Comparison of ENCODE assay signal across 12 mouse cellular contexts in the genomic region with DNA sequence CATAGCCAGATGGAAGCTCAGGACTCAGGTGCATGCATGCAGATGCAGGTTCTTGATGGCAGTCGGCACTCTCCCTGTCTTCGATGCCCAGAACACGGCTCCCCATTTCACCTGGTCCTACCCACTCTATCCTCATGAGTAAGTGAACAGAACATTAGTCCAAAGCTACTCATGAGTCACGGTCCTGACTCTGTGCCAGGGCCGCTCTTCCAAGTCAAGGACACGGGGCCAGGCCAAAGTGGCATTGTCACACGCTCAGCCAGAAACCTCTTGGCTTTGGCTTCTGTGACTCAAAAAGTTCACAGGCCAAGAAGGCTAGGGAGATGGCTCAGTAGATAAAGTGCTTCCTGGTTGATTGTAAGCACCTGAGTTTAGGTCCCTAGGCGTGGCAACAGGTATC.
DNase-seq lines count a peak whose midpoint lies in the region; ATAC-seq and TF ChIP-seq lines count a peak whose summit lies in the region.
"Had no signal": no experiment of that assay in that cellular context is flagged by ENCODE, and none has a peak within 500 bp of the region (broad histone marks: within the 10 kb centered on the region; RNA-seq: fewer than 3 reads in every experiment).

No protein-coding gene starts in this region.

- no peak for TF ChIP-seq EP300 in lung, postnatal 0 days (IDR thresholded peaks at IDR 0.05)

- H3K4me3 ChIP-seq in heart, embryonic 10.5 days = no peak overlapping the region
- H3K4me3 ChIP-seq in lung, postnatal 0 days (ENCODE audit: low read depth, low read length) = no peak overlapping the region
- H3K4me3 ChIP-seq: embryonic facial prominence, embryonic 13.5 days; intestine, embryonic 15.5 days; midbrain, embryonic 15.5 days had no signal

- H3K27me3 ChIP-seq in heart, embryonic 10.5 days (ENCODE audit: insufficient read depth, poor library complexity, severe bottlenecking) = no peaks in the 10 kb centered on the region
- H3K27me3 ChIP-seq in lung, postnatal 0 days (replicated peaks; ENCODE audit: insufficient read depth, low read length) = no peaks in the 10 kb centered on the region
- H3K27me3 ChIP-seq: embryonic facial prominence, embryonic 13.5 days; intestine, embryonic 15.5 days; midbrain, embryonic 15.5 days had no signal

- H3K4me1 ChIP-seq in heart, embryonic 10.5 days = no peaks in the 10 kb centered on the region
- H3K4me1 ChIP-seq in lung, postnatal 0 days (ENCODE audit: insufficient read depth, low read depth, low read length) = no peaks in the 10 kb centered on the region
- H3K4me1 ChIP-seq: intestine, embryonic 15.5 days; midbrain, embryonic 15.5 days had no signal

- WGBS in heart, embryonic 10.5 days = 87% methylated on average over 8 of the region's 8 CpGs
- 70% methylated on average over 8 of the region's 8 CpGs for WGBS in lung, postnatal 0 days

- no peaks in the 10 kb centered on the region for H3K9me3 ChIP-seq in heart, embryonic 10.5 days
- H3K9me3 ChIP-seq in lung, postnatal 0 days (ENCODE audit: low read length) = no peaks in the 10 kb centered on the region
- H3K9me3 ChIP-seq: embryonic facial prominence, embryonic 13.5 days; intestine, embryonic 15.5 days; midbrain, embryonic 15.5 days had no signal

- no peak overlapping the region for H3K9ac ChIP-seq in lung, postnatal 0 days (replicated peaks; ENCODE audit: low read depth)
- H3K9ac ChIP-seq: embryonic facial prominence, embryonic 13.5 days; intestine, embryonic 15.5 days; midbrain, embryonic 15.5 days had no signal

- peak; percentile 60 for ATAC-seq in lung, postnatal 0 days
- ATAC-seq: intestine, embryonic 15.5 days; midbrain, embryonic 15.5 days had no signal

- TF ChIP-seq CTCF in lung, postnatal 0 days (IDR thresholded peaks at IDR 0.05) = no peak

- H3K36me3 ChIP-seq in heart, embryonic 10.5 days = no peaks in the 10 kb centered on the region
- no peaks in the 10 kb centered on the region for H3K36me3 ChIP-seq in lung, postnatal 0 days (ENCODE audit: insufficient read depth, low read length)
- H3K36me3 ChIP-seq: embryonic facial prominence, embryonic 13.5 days; intestine, embryonic 15.5 days; midbrain, embryonic 15.5 days had no signal

- DNase-seq in heart, adult 11 months = peak; percentile 91
- no peak for DNase-seq in heart, embryonic 10.5 days (ENCODE audit: low spot score)
- peak; percentile 70 for DNase-seq in Muller cell, postnatal 12 days (ENCODE audit: inconsistent ontology term)
- DNase-seq in adrenal gland, postnatal 4 days (ENCODE audit: low spot score in 2 of 2) = peak; percentile 18 to 56
- peak; percentile 44 for DNase-seq in lung, postnatal 0 days (ENCODE audit: low spot score)
- DNase-seq in thymus, postnatal 25 days = no peak
- DNase-seq in right cerebral cortex, postnatal 25 days = no peak
- DNase-seq in c-Kit-positive CD71-positive TER-119-positive erythroid progenitor cells, embryonic 14.5 days (ENCODE audit: low spot score) = no peak

- H3K4me2 ChIP-seq in lung, postnatal 0 days (replicated peaks; ENCODE audit: low read depth, low read length) = no peak overlapping the region
- H3K4me2 ChIP-seq: embryonic facial prominence, embryonic 13.5 days; intestine, embryonic 15.5 days; liver, embryonic 11.5 days; midbrain, embryonic 15.5 days had no signal

- no peak overlapping the region for H3K27ac ChIP-seq in heart, embryonic 10.5 days
- no peak overlapping the region for H3K27ac ChIP-seq in lung, postnatal 0 days (ENCODE audit: low read length)
- H3K27ac ChIP-seq: embryonic facial prominence, embryonic 13.5 days; intestine, embryonic 15.5 days; midbrain, embryonic 15.5 days had no signal

Comparison
In these comparisons a context has a peak if more than half of its experiments do, and no peak if none do; other contexts are left out.
1. DNase-seq: peak in heart, adult 11 months (single experiment), Muller cell, postnatal 12 days (single experiment), adrenal gland, postnatal 4 days (2 of 2) and lung, postnatal 0 days (single experiment); none in heart, embryonic 10.5 days (single experiment), thymus, postnatal 25 days (single experiment), right cerebral cortex, postnatal 25 days (single experiment) and c-Kit-positive CD71-positive TER-119-positive erythroid progenitor cells, embryonic 14.5 days (single experiment).